Mouse (Mus musculus) G1E (cell line): ENCODE data around the gene Snta1. TPM values are rescaled to one million over a fixed set of nuclear protein-coding genes. Genes with fewer than 3 reads are reported as not detected.

Experiments
- ATAC-seq: 2 replicates; pipeline ENCODE4 v1.8.0; 2016; ENCODE audit warnings: mild to moderate bottlenecking; ENCODE audit not compliant: insufficient number of reproducible peaks, poor library complexity, low FRiP score, severe bottlenecking; ENCODE audit errors: extremely low read depth
- DNase-seq: peaks from one replicate; pipeline ENCODE4 v3.0.0; 2012; ENCODE audit warnings: low spot score
- H3K27me3 ChIP-seq: 2 replicates; pipeline ENCODE4 v1.6.1; 2012; ENCODE audit warnings: mild to moderate bottlenecking, low read length, inconsistent platforms; ENCODE audit not compliant: insufficient read depth
- H3K36me3 ChIP-seq: replicated peaks from 2 replicates; pipeline ENCODE3; 2012; ENCODE audit warnings: mild to moderate bottlenecking, inconsistent platforms
- H3K4me1 ChIP-seq: 2 replicates; pipeline ENCODE4 v1.6.1; 2012; ENCODE audit warnings: low read depth, low read length, inconsistent platforms, mixed read lengths; ENCODE audit not compliant: insufficient read depth
- H3K4me3 ChIP-seq: 2 replicates; pipeline ENCODE4 v1.5.1; 2012; ENCODE audit warnings: low read depth, mild to moderate bottlenecking, inconsistent platforms, low read length, moderate library complexity, mixed read lengths
- H3K9me3 ChIP-seq: replicated peaks from 2 replicates; pipeline ENCODE4 v1.6.1; 2012; ENCODE audit warnings: inconsistent platforms
- CTCF ChIP-seq: IDR thresholded peaks from 2 replicates; pipeline ENCODE4 v1.5.1; 2012; ENCODE audit warnings: low read depth, low read length, inconsistent platforms, mixed read lengths
- GATA1 ChIP-seq: IDR thresholded peaks from 2 replicates; pipeline ENCODE4 v1.6.1; 2012; ENCODE audit warnings: borderline replicate concordance, low read length, inconsistent platforms, mixed read lengths
- GATA2 ChIP-seq: IDR thresholded peaks from 2 replicates; pipeline ENCODE4 v1.6.1; 2012; ENCODE audit warnings: low read depth, low read length, inconsistent platforms, borderline replicate concordance
- POLR2AphosphoS5 ChIP-seq: IDR thresholded peaks from 2 replicates; pipeline ENCODE4 v1.6.1; 2012; ENCODE audit warnings: low read depth, low read length, inconsistent platforms; ENCODE audit not compliant: insufficient replicate concordance
- TAL1 ChIP-seq: conservative IDR thresholded peaks from 2 replicates; pipeline ENCODE4 v1.6.1; 2012; ENCODE audit warnings: low read depth, low read length, inconsistent platforms, mixed read lengths
- polyA plus RNA-seq: library from polyadenylated mRNA; stranded (reverse); fragments of >175 nt; gene quantifications from 2 replicates; pipeline ENCODE4 v1.2.3, GENCODE M21; 2012
- total RNA-seq, 2 experiments: library from RNA; stranded (forward) in 1 of 2; stranded (reverse) in 1 of 2; fragments of 200-1000 nt in 1 of 2; fragments of >200 nt in 1 of 2; fragmentation: Nextera tagmentation in 1 of 2; gene quantifications; 2 replicates each; pipeline ENCODE4 v1.2.3; 2014 to 2017

Gene Snta1
- total and polyA plus RNA-seq, 3 experiments: not detected

DNA sequence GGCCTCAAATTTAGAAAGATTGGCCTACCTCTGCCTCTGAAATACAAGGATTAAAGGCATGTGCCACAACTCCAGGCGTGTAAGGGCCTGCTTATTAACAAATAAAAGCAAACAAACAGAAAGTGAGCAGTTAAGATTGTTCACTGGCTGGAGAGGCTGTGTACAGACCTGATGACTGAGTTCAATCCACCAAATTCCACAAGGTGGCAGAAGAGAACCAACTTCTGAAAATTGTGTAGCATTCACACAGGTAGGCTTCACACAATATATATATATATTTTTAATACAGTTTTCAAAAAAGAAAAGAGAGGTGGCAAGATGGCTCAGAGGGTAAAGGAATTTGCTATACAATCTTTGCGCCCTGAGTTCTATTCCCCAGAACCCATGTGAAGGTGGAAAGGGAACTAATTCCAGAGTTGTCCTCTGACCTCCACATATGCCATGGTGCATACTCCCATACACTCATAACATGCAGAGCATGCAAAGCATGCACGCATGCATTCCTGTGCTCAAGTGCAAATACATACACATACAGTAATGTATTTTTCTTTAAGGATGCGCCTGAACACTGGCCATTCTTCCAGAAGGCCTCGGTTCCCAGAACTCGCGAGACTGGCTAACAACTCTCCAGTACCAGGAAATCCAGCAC, 4.2 kb upstream of the Snta1 start:
- Histone ChIP-seq H3K4me1 (peaks cover 17% of the 10 kb centered on the region), H3K4me3 (no peak overlapping the region), H3K9me3 (peaks cover 8% of the 10 kb centered on the region; the same call in 1 of the 2 replicates), H3K27me3 (peaks cover 25% of the 10 kb centered on the region), H3K36me3 (no peaks in the 10 kb centered on the region)
- no peak for ATAC-seq
- peak; percentile 15 for DNase-seq
- TF ChIP-seq GATA1 (no peak), GATA2 (no peak), CTCF (no peak), POLR2AphosphoS5 (no peak), TAL1 (no peak)

DNA sequence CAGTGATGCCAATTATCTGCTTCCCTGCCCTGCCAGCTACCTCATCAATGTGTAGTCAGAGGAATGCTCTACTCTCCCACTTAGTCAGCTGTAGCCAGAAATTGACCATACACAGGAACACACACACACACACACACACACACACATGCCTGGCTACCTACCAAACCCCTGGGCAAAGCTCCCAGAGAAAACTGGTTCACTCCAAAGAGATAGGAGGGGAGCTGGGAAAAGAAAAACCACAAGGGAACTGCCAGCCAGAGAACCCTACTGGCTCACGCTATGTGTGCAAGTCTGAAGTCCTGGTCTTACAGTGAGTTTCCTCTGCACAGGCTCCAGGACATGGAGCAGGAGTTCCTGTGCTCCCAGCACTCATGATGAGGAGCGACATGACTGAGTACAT, 2.5 kb upstream of the Snta1 start:
- H3K4me3 ChIP-seq: no peak overlapping the region
- H3K4me1 ChIP-seq: peaks cover 17% of the 10 kb centered on the region
- TF ChIP-seq CTCF: no peak
- no peak for TF ChIP-seq POLR2AphosphoS5
- no peak for TF ChIP-seq GATA2
- no peak for TF ChIP-seq TAL1
- no peak for TF ChIP-seq GATA1
- peaks cover 8% of the 10 kb centered on the region; the same call in 1 of the 2 replicates for H3K9me3 ChIP-seq
- H3K36me3 ChIP-seq: no peaks in the 10 kb centered on the region
- peaks cover 33% of the 10 kb centered on the region for H3K27me3 ChIP-seq
- ATAC-seq (no peak), DNase-seq (no peak)

DNA sequence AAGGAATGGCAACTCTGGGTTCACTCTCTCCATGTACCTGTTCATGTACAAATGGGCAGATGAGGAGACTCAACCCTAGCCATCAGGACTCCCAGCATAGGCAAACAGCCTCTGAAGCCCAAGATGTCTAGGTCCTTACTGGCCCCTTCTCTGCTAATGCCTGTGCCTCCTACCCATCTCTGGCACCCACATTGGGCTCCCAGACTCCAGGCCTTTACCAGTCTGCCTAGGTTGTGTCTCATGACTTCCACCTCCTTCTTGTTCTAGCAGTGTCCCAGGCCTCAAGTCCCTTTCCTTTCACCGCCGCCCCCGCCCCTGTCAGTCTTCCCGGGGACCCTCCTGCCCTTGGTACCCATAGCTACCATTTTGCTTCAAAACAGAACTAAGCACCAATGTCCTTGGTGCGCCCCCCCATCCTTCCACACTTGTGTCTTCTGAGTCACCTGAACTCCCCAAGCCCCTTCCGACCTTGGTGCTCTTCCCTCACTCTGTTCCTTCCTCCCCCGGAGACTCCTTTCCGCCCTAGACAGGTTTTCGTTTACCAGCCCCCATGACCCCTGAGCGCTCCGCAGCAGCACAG, 746 bp downstream of the Snta1 start:
- no peak for ATAC-seq
- Histone ChIP-seq H3K4me3 (peak overlapping the region; percentile 69; the same call in 1 of the 2 replicates), H3K4me1 (peaks cover 15% of the 10 kb centered on the region), H3K9me3 (peaks cover 8% of the 10 kb centered on the region; the same call in 1 of the 2 replicates), H3K27me3 (peaks cover 44% of the 10 kb centered on the region), H3K36me3 (no peaks in the 10 kb centered on the region)
- TF ChIP-seq GATA1 (no peak), TAL1 (no peak), GATA2 (no peak), CTCF (no peak), POLR2AphosphoS5 (no peak)
- DNase-seq: no peak

DNA sequence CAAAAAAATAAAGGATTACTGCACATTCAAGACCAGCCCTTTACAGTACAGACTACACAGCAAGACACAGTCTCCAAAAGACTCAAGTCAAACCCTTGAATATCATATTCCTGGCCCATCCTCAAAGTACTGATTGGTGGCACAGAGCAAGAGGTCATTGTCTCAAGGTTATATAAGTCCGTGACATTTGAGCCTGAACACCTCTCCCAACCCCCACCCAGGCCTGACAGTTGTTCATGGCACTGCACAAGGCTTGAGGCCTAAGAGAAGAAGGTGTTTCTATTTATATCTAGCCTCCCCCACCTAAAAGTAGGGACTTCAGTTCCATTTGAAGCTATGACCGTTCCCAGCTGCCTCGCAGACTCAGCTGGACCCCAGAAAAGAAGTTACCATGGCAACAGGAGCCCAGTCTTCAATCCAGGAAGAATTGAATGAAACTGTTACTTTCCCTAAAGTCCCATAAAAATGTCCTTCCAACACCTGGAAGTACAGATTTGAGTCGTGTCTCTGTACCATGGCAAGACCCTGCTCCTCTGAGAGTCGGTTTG, 2.4 kb downstream of the Snta1 start:
- DNase-seq (no peak), ATAC-seq (no peak)
- Histone ChIP-seq H3K4me3 (no peak overlapping the region), H3K36me3 (no peaks in the 10 kb centered on the region), H3K9me3 (peaks cover 8% of the 10 kb centered on the region; the same call in 1 of the 2 replicates), H3K27me3 (peaks cover 46% of the 10 kb centered on the region), H3K4me1 (peaks cover 15% of the 10 kb centered on the region)
- no peak for TF ChIP-seq POLR2AphosphoS5
- no peak for TF ChIP-seq TAL1
- no peak for TF ChIP-seq GATA1
- no peak for TF ChIP-seq CTCF
- no peak for TF ChIP-seq GATA2

DNA sequence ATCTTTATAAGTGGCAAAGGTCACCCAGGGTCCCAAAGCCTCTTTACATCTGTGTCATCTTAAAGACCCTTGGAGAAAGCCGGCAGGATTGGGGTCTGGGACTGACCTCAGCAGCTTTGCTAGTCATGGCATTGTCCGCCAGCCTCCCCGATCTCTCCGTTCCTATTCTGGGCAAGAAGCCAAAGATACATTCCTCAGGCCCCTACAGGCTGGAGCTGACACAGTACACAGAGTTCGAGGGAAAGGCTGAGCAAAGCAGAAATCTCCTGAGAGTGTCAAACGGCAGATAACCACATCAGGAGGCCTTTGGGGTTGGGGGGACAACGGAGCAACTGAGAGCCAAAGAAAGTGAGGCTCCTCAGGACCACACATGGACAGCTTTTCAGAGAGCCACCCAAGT, 5.1 kb downstream of the Snta1 start:
- H3K27me3 ChIP-seq: peaks cover 43% of the 10 kb centered on the region
- ATAC-seq (no peak), DNase-seq (peak; percentile 6)
- peaks cover 6% of the 10 kb centered on the region; the same call in 1 of the 2 replicates for H3K4me1 ChIP-seq
- H3K4me3 ChIP-seq: no peak overlapping the region
- TF ChIP-seq CTCF (no peak), TAL1 (no peak)
- peaks cover 6% of the 10 kb centered on the region; the same call in 1 of the 2 replicates for H3K9me3 ChIP-seq
- H3K36me3 ChIP-seq: no peaks in the 10 kb centered on the region

DNA sequence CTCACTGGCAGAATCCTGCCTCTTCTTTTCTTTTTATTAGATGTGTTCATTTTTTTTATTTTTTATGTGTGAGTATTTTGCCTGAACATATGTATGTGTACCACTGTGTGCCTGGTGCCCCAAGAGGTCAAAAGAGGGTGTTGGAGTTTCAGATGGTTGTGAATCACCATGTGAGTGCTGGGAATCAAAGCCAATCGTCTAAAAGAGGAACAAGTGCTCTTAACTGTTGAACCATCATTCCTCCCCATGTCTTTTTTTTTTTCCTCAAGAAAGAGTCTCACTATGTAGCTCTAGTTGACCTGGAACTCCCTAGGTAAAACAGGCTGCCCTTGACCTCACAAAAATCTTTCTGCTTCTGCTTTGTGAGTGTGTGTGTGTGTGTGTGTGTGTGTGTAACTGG, 5.9 kb downstream of the Snta1 start:
- Histone ChIP-seq H3K9me3 (no peaks in the 10 kb centered on the region), H3K36me3 (no peaks in the 10 kb centered on the region), H3K27me3 (peaks cover 35% of the 10 kb centered on the region), H3K4me3 (no peak overlapping the region), H3K4me1 (no peaks in the 10 kb centered on the region)
- ATAC-seq (no peak), DNase-seq (no peak)
- no peak for TF ChIP-seq CTCF
- TF ChIP-seq POLR2AphosphoS5: no peak
- TF ChIP-seq GATA1: no peak
- TF ChIP-seq TAL1: no peak
- no peak for TF ChIP-seq GATA2
